In genomic region chr7:105639304-105639703, GRCm38 (mm10) we compare ENCODE assay signal across 8 mouse cellular contexts. TPM values are rescaled to one million over a fixed set of nuclear protein-coding genes. Genes with fewer than 3 reads are reported as not detected.
DNase-seq lines count a peak whose midpoint lies in the region; ATAC-seq and TF ChIP-seq lines count a peak whose summit lies in the region.

No protein-coding gene starts in this region.

- no peaks in the 10 kb centered on the region for H3K27me3 ChIP-seq in kidney, embryonic 14.5 days (ENCODE audit: control insufficient read depth, insufficient read depth, low read length)

- H3K4me2 ChIP-seq in kidney, embryonic 14.5 days (replicated peaks; ENCODE audit: low read depth, low read length) = peak overlapping the region; percentile 77

- 71% methylated on average over 9 of the region's 9 CpGs for WGBS in kidney, embryonic 14.5 days

- TF ChIP-seq POLR2A in cortical plate, adult 2 months (IDR thresholded peaks at IDR 0.05; ENCODE audit: extremely low read depth, insufficient read depth, low read length) = no peak

- peak overlapping the region; percentile 77 for H3K9ac ChIP-seq in kidney, embryonic 14.5 days (ENCODE audit: low read depth, low read length)

- H3K4me1 ChIP-seq in kidney, embryonic 14.5 days (ENCODE audit: control insufficient read depth, insufficient read depth, low read length) = peaks cover 22% of the 10 kb centered on the region
- peaks cover 2% of the 10 kb centered on the region for H3K4me1 ChIP-seq in cortical plate, adult 2 months (ENCODE audit: control insufficient read depth, insufficient read depth, low read length)

- peaks cover 40% of the 10 kb centered on the region for H3K36me3 ChIP-seq in kidney, embryonic 14.5 days (ENCODE audit: control insufficient read depth, insufficient read depth, low read length)

- ATAC-seq in kidney, embryonic 14.5 days (ENCODE audit: low FRiP score, low TSS enrichment) = no peak

- no peak for DNase-seq in kidney, postnatal 14 days
- peak; percentile 54 to 67 for DNase-seq in heart, postnatal 10 days
- peak; percentile 47 for DNase-seq in lung, postnatal 14 days
- DNase-seq in right cerebral cortex, postnatal 25 days = no peak
- no peak for DNase-seq in urinary bladder, postnatal 4 days (ENCODE audit: low spot score in 2 of 2)
- DNase-seq in urinary bladder, postnatal 10 days (ENCODE audit: low spot score) = no peak

- intact Hi-C loops in heart, postnatal 10 days (cut with DNase I) = loop anchor here (5.0 kb wide), 1 partner anchor 98 kb away; the partner anchor contains the start of genes Ilk and Rrp8

- peak overlapping the region; percentile 79 for H3K4me3 ChIP-seq in kidney, embryonic 14.5 days (ENCODE audit: low read length)
- H3K4me3 ChIP-seq in cortical plate, adult 2 months (ENCODE audit: insufficient read depth, low read length) = peak overlapping the region; percentile 85

- TF ChIP-seq CTCF in cortical plate, adult 2 months (IDR thresholded peaks at IDR 0.05; ENCODE audit: extremely low read depth, insufficient read depth, low read length) = no peak

- no peak overlapping the region for H3K27ac ChIP-seq in kidney, embryonic 14.5 days (ENCODE audit: low read depth, low read length)
- no peak overlapping the region for H3K27ac ChIP-seq in cortical plate, adult 2 months (ENCODE audit: insufficient read depth, low read length)

- no peaks in the 10 kb centered on the region for H3K9me3 ChIP-seq in kidney, embryonic 14.5 days (ENCODE audit: control insufficient read depth, low read length)

RNA-seq across cellular contexts. Expression of gene Timm10b, which starts 0.6 kb away (rescaled TPM):
- polyA plus RNA-seq in kidney, embryonic 14.5 days (2014; fragmentation: Nextera tagmentation; extraction: Ambion mirVana) = 180 and 198 TPM in 2 replicates
- polyA plus RNA-seq in cortical plate, adult 2 months (2012; rRNA removed) = 123 and 138 TPM in 2 replicates
- total RNA-seq in heart, postnatal 10 days (2021) = 100 to 1,000 TPM in 1 of 2 experiments, 10 to 100 TPM in 1; 97.3 to 100 TPM

RNA-seq across cellular contexts. Expression of gene Arfip2, which starts 0.9 kb away (rescaled TPM):
- polyA plus RNA-seq in kidney, embryonic 14.5 days (2014; fragmentation: Nextera tagmentation; extraction: Ambion mirVana) = 88.2 and 94.8 TPM in 2 replicates
- 122 and 127 TPM in 2 replicates for polyA plus RNA-seq in cortical plate, adult 2 months (2012; rRNA removed)
- 10 to 100 TPM; 24.1 to 24.5 TPM for total RNA-seq in heart, postnatal 10 days (2021)

RNA-seq across cellular contexts. Expression of gene Gm45799, which starts 1.0 kb away (rescaled TPM):
- polyA plus RNA-seq in kidney, embryonic 14.5 days (2014; fragmentation: Nextera tagmentation; extraction: Ambion mirVana) = 23.4 and 24.3 TPM in 2 replicates
- 56.6 and 57.3 TPM in 2 replicates for polyA plus RNA-seq in cortical plate, adult 2 months (2012; rRNA removed)
- total RNA-seq in heart, postnatal 10 days (2021) = 1 to 10 TPM; 1.1 to 3.0 TPM

RNA-seq across cellular contexts. Expression of gene Trim3, which starts 5.9 kb away (rescaled TPM):
- polyA plus RNA-seq in kidney, embryonic 14.5 days (2014; fragmentation: Nextera tagmentation; extraction: Ambion mirVana) = 18.8 and 25.5 TPM in 2 replicates
- 152 and 176 TPM in 2 replicates for polyA plus RNA-seq in cortical plate, adult 2 months (2012; rRNA removed)
- total RNA-seq in heart, postnatal 10 days (2021) = 10 to 100 TPM; 34.4 to 36.9 TPM

RNA-seq across cellular contexts. Expression of gene Dnhd1, which starts 11.3 kb away (rescaled TPM):
- 1.3 and 2.0 TPM in 2 replicates for polyA plus RNA-seq in kidney, embryonic 14.5 days (2014; fragmentation: Nextera tagmentation; extraction: Ambion mirVana)
- polyA plus RNA-seq in cortical plate, adult 2 months (2012; rRNA removed) = 7.9 and 8.0 TPM in 2 replicates
- under 1 TPM; 0.45 to 0.72 TPM for total RNA-seq in heart, postnatal 10 days (2021)

Comparison
In these comparisons a context has a peak if more than half of its experiments do, and no peak if none do; other contexts are left out.
1. DNase-seq: peak in heart, postnatal 10 days (2 of 2) and lung, postnatal 14 days (single experiment); none in kidney, postnatal 14 days (single experiment), right cerebral cortex, postnatal 25 days (single experiment), urinary bladder, postnatal 4 days (0 of 2) and urinary bladder, postnatal 10 days (single experiment).